Mouse (Mus musculus): ENCODE measurements at regions not wholly inside any gene's neighbourhood (a gene's known extent, or its start where the extent isn't known, plus 50 kb on each side); places are given as distances from the start of the nearest gene placed in this dataset.
"Not testable (repeated sequence)": the region's sequence is repeated elsewhere in the genome, so short reads cannot be mapped to it uniquely, and the experiment has no call there.

GRCm38 (mm10) chr8:126126041-126126440, 131.1 kb downstream of the Kcnk1 start:
- Histone ChIP-seq H3K27ac (replicated peaks; ENCODE audit: low read depth, low read length) (no peak overlapping the region), H3K9me3 (ENCODE audit: control insufficient read depth, low read length) (no peaks in the 10 kb centered on the region), H3K4me1 (ENCODE audit: control insufficient read depth, insufficient read depth, low read length) (no peaks in the 10 kb centered on the region), H3K9ac (ENCODE audit: low read length) (no peak overlapping the region), H3K36me3 (ENCODE audit: control insufficient read depth, insufficient read depth, low read length) (no peaks in the 10 kb centered on the region), H3K4me2 (ENCODE audit: low read depth, severe bottlenecking) (no peak overlapping the region), H3K27me3 (ENCODE audit: control insufficient read depth, insufficient read depth, low read length) (no peaks in the 10 kb centered on the region), H3K4me3 (ENCODE audit: low read depth, low read length) (no peak overlapping the region)
- WGBS, result 81% methylated on average over 6 of the region's 6 CpGs
- ATAC-seq (ENCODE audit: insufficient number of reproducible peaks, low FRiP score, low TSS enrichment, low read depth) (no peak), DNase-seq (ENCODE audit: low spot score) (no peak)

GRCm38 (mm10) chr8:126132076-126132475, 137.1 kb downstream of the Kcnk1 start:
- H3K27me3 ChIP-seq (ENCODE audit: control insufficient read depth, insufficient read depth, low read length), result no peaks in the 10 kb centered on the region
- H3K9me3 ChIP-seq (ENCODE audit: control insufficient read depth, low read length), result no peaks in the 10 kb centered on the region
- no peak overlapping the region for H3K4me2 ChIP-seq (ENCODE audit: low read depth, severe bottlenecking)
- no peak overlapping the region for H3K9ac ChIP-seq (ENCODE audit: low read length)
- no peak overlapping the region for H3K4me3 ChIP-seq (ENCODE audit: low read depth, low read length)
- H3K27ac ChIP-seq (replicated peaks; ENCODE audit: low read depth, low read length), result no peak overlapping the region
- DNase-seq (ENCODE audit: low spot score), result no peak
- H3K4me1 ChIP-seq (ENCODE audit: control insufficient read depth, insufficient read depth, low read length), result no peaks in the 10 kb centered on the region
- H3K36me3 ChIP-seq (ENCODE audit: control insufficient read depth, insufficient read depth, low read length), result no peaks in the 10 kb centered on the region
- 70% methylated on average over 4 of the region's 4 CpGs for WGBS
- no peak for ATAC-seq (ENCODE audit: insufficient number of reproducible peaks, low FRiP score, low TSS enrichment, low read depth)

- not testable (repeated sequence) for H3K4me1 ChIP-seq (ENCODE audit: control insufficient read depth, insufficient read depth, low read length); DNase-seq (ENCODE audit: low spot score); H3K4me3 ChIP-seq (ENCODE audit: low read depth, low read length); H3K27ac ChIP-seq (replicated peaks; ENCODE audit: low read depth, low read length); ATAC-seq (ENCODE audit: insufficient number of reproducible peaks, low FRiP score, low TSS enrichment, low read depth); H3K4me2 ChIP-seq (ENCODE audit: low read depth, severe bottlenecking); H3K9ac ChIP-seq (ENCODE audit: low read length); H3K9me3 ChIP-seq (ENCODE audit: control insufficient read depth, low read length); H3K36me3 ChIP-seq (ENCODE audit: control insufficient read depth, insufficient read depth, low read length); H3K27me3 ChIP-seq (ENCODE audit: control insufficient read depth, insufficient read depth, low read length)
- 96% methylated on average over 4 of the region's 4 CpGs for WGBS
These were observed 137.9 kb downstream of the Kcnk1 start for GRCm38 (mm10) chr8:126132918-126133317.

- 74% methylated on average over 10 of the region's 10 CpGs for WGBS
- ATAC-seq (ENCODE audit: insufficient number of reproducible peaks, low FRiP score, low TSS enrichment, low read depth), result no peak
- peaks cover 23% of the 10 kb centered on the region for H3K27me3 ChIP-seq (ENCODE audit: control insufficient read depth, insufficient read depth, low read length)
- H3K36me3 ChIP-seq (ENCODE audit: control insufficient read depth, insufficient read depth, low read length), result no peaks in the 10 kb centered on the region
- no peak overlapping the region for H3K4me2 ChIP-seq (ENCODE audit: low read depth, severe bottlenecking)
- DNase-seq (ENCODE audit: low spot score), result no peak
- no peak overlapping the region for H3K9ac ChIP-seq (ENCODE audit: low read length)
- no peak overlapping the region for H3K27ac ChIP-seq (replicated peaks; ENCODE audit: low read depth, low read length)
- no peak overlapping the region for H3K4me3 ChIP-seq (ENCODE audit: low read depth, low read length)
- H3K4me1 ChIP-seq (ENCODE audit: control insufficient read depth, insufficient read depth, low read length), result peaks cover 7% of the 10 kb centered on the region
- no peaks in the 10 kb centered on the region for H3K9me3 ChIP-seq (ENCODE audit: control insufficient read depth, low read length)
These were observed 140.1 kb downstream of the Kcnk1 start for GRCm38 (mm10) chr8:126135100-126135499.

GRCm38 (mm10) chr8:126135573-126135972, 140.6 kb downstream of the Kcnk1 start:
- no peak overlapping the region for H3K4me2 ChIP-seq (ENCODE audit: low read depth, severe bottlenecking)

GRCm38 (mm10) chr8:126136946-126137345, 142.0 kb downstream of the Kcnk1 start:
- Histone ChIP-seq H3K27ac (replicated peaks; ENCODE audit: low read depth, low read length) (no peak overlapping the region), H3K27me3 (ENCODE audit: control insufficient read depth, insufficient read depth, low read length) (peaks cover 29% of the 10 kb centered on the region), H3K4me1 (ENCODE audit: control insufficient read depth, insufficient read depth, low read length) (peaks cover 7% of the 10 kb centered on the region), H3K4me2 (ENCODE audit: low read depth, severe bottlenecking) (no peak overlapping the region), H3K9ac (ENCODE audit: low read length) (no peak overlapping the region), H3K36me3 (ENCODE audit: control insufficient read depth, insufficient read depth, low read length) (no peaks in the 10 kb centered on the region), H3K9me3 (ENCODE audit: control insufficient read depth, low read length) (no peaks in the 10 kb centered on the region), H3K4me3 (ENCODE audit: low read depth, low read length) (no peak overlapping the region)
- no peak for ATAC-seq (ENCODE audit: insufficient number of reproducible peaks, low FRiP score, low TSS enrichment, low read depth)
- 81% methylated on average over 3 of the region's 3 CpGs for WGBS
- no peak for DNase-seq (ENCODE audit: low spot score)

More at GRCm38 (mm10) chr8:126135573-126135972, 140.6 kb downstream of the Kcnk1 start:
- Histone ChIP-seq H3K27ac (replicated peaks; ENCODE audit: low read depth, low read length) (no peak overlapping the region), H3K9ac (ENCODE audit: low read length) (no peak overlapping the region), H3K27me3 (ENCODE audit: control insufficient read depth, insufficient read depth, low read length) (peaks cover 26% of the 10 kb centered on the region), H3K9me3 (ENCODE audit: control insufficient read depth, low read length) (no peaks in the 10 kb centered on the region), H3K4me3 (ENCODE audit: low read depth, low read length) (no peak overlapping the region), H3K4me1 (ENCODE audit: control insufficient read depth, insufficient read depth, low read length) (peaks cover 7% of the 10 kb centered on the region), H3K36me3 (ENCODE audit: control insufficient read depth, insufficient read depth, low read length) (no peaks in the 10 kb centered on the region)
- ATAC-seq (ENCODE audit: insufficient number of reproducible peaks, low FRiP score, low TSS enrichment, low read depth) (no peak), DNase-seq (ENCODE audit: low spot score) (no peak)
- WGBS, result 82% methylated on average over 3 of the region's 3 CpGs

- Histone ChIP-seq H3K9ac (ENCODE audit: low read length) (no peak overlapping the region), H3K4me1 (ENCODE audit: control insufficient read depth, insufficient read depth, low read length) (peaks cover 7% of the 10 kb centered on the region), H3K4me3 (ENCODE audit: low read depth, low read length) (no peak overlapping the region), H3K36me3 (ENCODE audit: control insufficient read depth, insufficient read depth, low read length) (no peaks in the 10 kb centered on the region), H3K27ac (replicated peaks; ENCODE audit: low read depth, low read length) (no peak overlapping the region), H3K27me3 (ENCODE audit: control insufficient read depth, insufficient read depth, low read length) (peaks cover 29% of the 10 kb centered on the region), H3K9me3 (ENCODE audit: control insufficient read depth, low read length) (no peaks in the 10 kb centered on the region), H3K4me2 (ENCODE audit: low read depth, severe bottlenecking) (no peak overlapping the region)
- 63% methylated on average over 4 of the region's 4 CpGs for WGBS
- ATAC-seq (ENCODE audit: insufficient number of reproducible peaks, low FRiP score, low TSS enrichment, low read depth) (no peak), DNase-seq (ENCODE audit: low spot score) (no peak)
These were observed 142.5 kb downstream of the Kcnk1 start for GRCm38 (mm10) chr8:126137452-126137851.

GRCm38 (mm10) chr8:126138645-126139545, 143.9 kb downstream of the Kcnk1 start:
- Histone ChIP-seq H3K27me3 (ENCODE audit: control insufficient read depth, insufficient read depth, low read length) (peaks cover 29% of the 10 kb centered on the region), H3K4me1 (ENCODE audit: control insufficient read depth, insufficient read depth, low read length) (peaks cover 7% of the 10 kb centered on the region), H3K4me2 (ENCODE audit: low read depth, severe bottlenecking) (peak overlapping the region; percentile 83), H3K9me3 (ENCODE audit: control insufficient read depth, low read length) (no peaks in the 10 kb centered on the region), H3K36me3 (ENCODE audit: control insufficient read depth, insufficient read depth, low read length) (no peaks in the 10 kb centered on the region), H3K27ac (replicated peaks; ENCODE audit: low read depth, low read length) (no peak overlapping the region), H3K4me3 (ENCODE audit: low read depth, low read length) (peak overlapping the region; percentile 47), H3K9ac (ENCODE audit: low read length) (peak overlapping the region; percentile 34; the same call in 1 of the 2 replicates)
- no peak for ATAC-seq (ENCODE audit: insufficient number of reproducible peaks, low FRiP score, low TSS enrichment, low read depth)
- DNase-seq (ENCODE audit: low spot score), result peak; percentile 62
- WGBS, result 2% methylated on average over 92 of the region's 95 CpGs

All from limb, embryonic 11.5 days (tissue).